Mouse (Mus musculus) ovary, postnatal 10 days (tissue): ENCODE results near the gene Aak1.

Experiments
- DNase-seq: peaks from one replicate; pipeline ENCODE4 v3.0.0; 2022; ENCODE audit warnings: low spot score

The Aak1 gene

GRCm38 (mm10) chr6:86963987-86964685 is 114.8 kb downstream of the Aak1 start:
- no peak for DNase-seq

GRCm38 (mm10) chr6:86967166-86967565 is 117.8 kb downstream of the Aak1 start:
- DNase-seq: no peak

GRCm38 (mm10) chr6:86973956-86974355 is 124.6 kb downstream of the Aak1 start:
- no peak for DNase-seq

GRCm38 (mm10) chr6:86978156-86978908 is 129.0 kb downstream of the Aak1 start:
- no peak for DNase-seq

DNA sequence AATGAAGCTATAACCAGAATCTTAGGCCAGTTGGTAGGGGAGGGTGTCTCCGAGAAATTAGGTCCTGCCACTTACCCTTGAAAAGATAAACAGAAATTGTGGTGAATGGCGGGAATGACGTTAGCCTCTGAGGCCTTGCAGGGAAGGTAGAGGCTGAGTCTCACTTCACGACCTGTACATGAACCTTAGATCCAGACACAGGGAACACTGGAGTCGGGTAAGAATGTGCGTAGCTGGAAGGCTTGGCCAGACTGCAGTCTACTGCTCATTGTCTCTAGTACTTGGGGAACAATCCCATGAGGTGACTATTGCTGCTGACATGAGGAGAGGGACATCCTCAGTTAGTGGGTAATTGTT is 129.6 kb downstream of the Aak1 start:
- DNase-seq: no peak

DNA sequence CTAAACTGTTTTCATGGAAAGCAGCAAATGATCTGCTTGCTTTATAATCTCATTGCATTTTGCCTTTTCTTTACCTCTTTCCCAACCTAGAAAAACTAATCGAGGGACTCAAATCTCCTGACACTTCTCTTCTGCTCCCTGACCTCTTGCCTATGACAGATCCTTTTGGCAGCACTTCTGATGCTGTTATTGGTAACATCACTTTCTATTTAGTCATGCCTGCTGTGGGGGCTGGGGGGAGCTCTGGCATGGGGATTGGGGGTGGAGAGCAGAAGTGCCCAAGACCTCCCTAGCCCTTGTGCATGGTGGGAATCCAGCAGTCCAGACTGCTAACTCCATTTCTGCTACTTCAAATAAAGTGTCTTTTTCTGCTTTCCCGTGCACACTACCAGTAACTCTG is 131.9 kb downstream of the Aak1 start:
- DNase-seq: no peak

GRCm38 (mm10) chr6:86985314-86986106 is 136.2 kb downstream of the Aak1 start:
- DNase-seq: no peak

DNA sequence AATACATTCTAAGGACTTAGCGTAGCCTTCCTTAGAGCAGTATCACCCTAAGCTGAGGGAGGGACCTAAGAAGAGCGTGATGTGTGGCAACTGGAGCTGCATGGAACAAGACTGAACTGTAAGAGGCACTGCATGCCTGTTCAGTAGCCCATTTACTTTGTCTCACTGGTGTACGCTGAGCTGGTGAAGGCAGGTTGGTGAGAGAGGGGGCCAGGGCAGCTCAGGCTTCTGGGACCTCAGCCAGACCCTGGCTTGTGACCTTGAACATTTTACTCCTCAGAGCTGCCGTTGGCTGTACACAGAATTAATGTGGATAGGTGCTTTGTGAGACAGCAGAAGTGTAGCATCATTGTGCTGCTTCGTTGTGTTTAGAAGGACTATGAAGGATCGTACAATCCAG is 140.3 kb downstream of the Aak1 start:
- no peak for DNase-seq

DNA sequence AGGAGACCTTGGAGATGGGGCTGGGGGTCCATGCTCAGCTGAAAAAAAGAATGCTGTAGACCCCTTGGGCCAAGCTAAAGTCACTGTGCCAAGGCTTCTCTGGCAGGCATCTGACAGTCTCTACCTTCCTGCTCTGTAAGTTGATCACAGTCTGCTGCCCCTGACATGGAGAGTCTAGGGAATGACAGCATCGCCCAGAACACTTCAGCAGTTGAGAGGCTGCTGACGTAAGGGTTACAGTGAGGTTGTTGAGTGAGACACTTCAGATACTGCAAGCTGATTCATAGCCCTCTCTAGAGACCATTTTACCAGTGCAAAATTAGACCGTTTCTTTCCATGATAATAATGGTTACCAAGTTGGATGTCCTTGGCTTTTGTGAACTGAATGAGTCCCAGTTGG is 141.7 kb downstream of the Aak1 start:
- DNase-seq: no peak

- no peak for DNase-seq
Observed at GRCm38 (mm10) chr6:86992349-86992748, 143.0 kb downstream of the Aak1 start.

- no peak for DNase-seq
Observed at GRCm38 (mm10) chr6:86994254-86994653, 144.9 kb downstream of the Aak1 start.

- no peak for DNase-seq
Observed at GRCm38 (mm10) chr6:86996629-86997307, 147.5 kb downstream of the Aak1 start.

GRCm38 (mm10) chr6:86997360-86997759 is 148.0 kb downstream of the Aak1 start:
- DNase-seq: no peak

DNA sequence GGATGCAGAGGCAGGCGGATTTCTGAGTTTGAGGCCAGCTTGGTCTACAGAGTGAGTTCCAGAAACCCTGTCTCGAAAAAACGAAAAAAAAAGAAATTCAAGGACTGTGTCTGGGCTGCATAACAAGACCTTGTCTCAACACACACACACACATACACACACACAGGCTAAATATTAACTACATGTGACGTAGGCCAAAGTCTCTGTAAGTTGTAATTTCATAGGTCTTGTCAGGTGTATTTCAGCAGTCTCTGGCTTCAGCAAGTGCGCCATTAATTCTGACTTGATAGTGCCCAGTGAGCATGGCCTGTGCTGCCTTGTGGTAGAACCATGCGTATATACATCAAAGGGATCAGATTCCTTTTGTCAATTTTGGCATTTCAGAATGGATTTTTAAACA is 152.7 kb downstream of the Aak1 start:
- DNase-seq: no peak

- peak; percentile 66 for DNase-seq
Observed at GRCm38 (mm10) chr6:87002521-87003055, 153.3 kb downstream of the Aak1 start.

- DNase-seq: no peak
Observed at GRCm38 (mm10) chr6:87004099-87004498, 154.8 kb downstream of the Aak1 start.

DNA sequence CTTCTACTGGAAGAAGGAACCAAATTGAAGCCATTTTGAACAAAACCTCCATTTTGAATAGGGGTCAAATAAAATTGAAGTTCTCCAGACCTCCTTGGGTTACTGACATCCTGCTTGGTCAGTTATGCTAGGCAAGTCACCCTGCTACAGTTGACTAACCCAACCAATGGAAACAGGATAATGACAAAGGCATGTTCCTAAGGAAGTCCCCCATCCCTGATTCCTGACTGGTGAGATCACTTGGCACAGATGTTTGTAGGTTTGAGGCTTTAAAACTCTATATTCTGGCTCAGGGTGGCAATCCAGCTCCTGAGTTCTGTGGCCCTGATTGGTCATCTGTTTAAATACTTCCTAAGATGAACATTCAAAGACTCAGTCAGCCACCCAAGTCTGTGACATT is 156.3 kb downstream of the Aak1 start:
- no peak for DNase-seq

DNA sequence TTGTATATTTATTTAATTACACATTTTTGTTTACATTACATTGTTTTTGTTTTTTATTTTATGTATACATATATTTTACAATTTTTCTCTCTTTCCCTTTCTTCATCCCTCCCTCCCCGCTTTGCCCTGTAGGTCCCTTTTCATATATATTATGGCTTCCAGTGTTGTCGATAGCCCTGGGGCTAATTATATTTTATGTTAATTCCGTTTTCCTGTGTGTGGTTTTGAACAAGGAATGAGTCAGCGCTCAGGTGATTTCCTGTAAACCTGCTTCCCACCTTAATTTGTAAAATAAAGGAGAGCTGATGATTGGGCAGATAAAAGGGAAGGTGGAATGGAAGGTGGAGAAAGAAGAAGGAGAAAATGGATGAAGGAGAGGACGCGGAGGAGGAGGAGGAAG is 159.6 kb downstream of the Aak1 start, which contains the start of gene Nfu1:
Nfu1 (plus strand) TSS at position 350 of the 400 bp plus-strand sequence.
- DNase-seq: no peak

DNA sequence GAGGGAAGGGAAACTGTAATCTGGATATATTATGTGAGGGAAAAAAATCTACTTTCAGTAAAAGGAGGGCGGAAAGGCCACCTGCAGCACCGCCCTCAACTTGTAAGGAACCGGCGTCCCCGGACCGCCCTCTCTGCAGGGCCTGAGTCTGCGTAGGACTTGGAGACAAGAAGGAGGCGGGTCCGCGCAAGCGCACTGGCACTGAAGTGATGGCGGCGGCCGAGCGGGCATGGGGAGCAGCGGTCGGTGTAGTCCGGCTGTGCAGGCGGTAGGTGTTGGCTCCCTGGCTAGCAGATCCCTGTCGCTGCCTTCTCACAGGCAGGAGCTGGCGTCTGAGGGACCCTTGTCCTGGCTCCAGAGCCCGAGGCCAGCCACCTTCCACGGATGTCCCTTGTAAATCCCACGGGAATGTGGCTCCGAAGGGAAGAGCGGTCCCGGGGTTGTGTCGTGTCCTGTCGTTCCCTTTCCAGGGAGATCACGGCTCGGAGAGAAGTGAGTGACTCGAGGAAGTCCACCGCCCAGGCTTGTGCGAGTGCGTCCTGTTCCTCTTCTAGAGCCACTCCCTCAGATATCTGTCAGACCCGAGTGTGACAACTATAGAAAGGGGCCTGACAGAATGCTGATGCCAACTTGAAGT is 160.5 kb downstream of the Aak1 start:
- peak; percentile 92 for DNase-seq

- DNase-seq: no peak
Observed at GRCm38 (mm10) chr6:87016916-87017315, 167.6 kb downstream of the Aak1 start.

DNA sequence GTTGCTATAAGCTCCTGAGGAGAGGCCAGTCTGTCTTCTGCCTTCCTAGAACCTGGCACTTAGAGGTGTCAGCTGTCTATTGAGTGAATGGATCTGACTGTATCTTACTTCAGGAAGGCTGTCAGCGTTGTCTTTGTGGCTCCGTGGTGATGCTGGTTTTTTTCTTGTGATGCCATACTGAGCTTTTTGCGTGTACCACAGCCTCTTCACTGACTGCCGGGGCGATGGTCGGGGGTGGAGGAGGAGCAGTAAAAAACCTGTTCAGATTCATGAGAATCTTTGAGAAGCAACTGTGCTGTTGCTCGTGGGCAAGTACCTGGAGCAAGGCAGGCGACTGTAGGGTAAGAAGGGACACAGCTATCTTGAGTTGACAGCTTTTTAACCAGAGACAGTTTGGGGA is 169.6 kb downstream of the Aak1 start:
- no peak for DNase-seq

- DNase-seq: no peak
Observed at GRCm38 (mm10) chr6:87021791-87022190, 172.5 kb downstream of the Aak1 start.
